Mouse (Mus musculus) cerebellum, adult 8-10 months (tissue): ENCODE results near the gene Olfr474.
"Not testable (repeated sequence)": the region's sequence is repeated elsewhere in the genome, so short reads cannot be mapped to it uniquely, and the experiment has no call there.

Experiments used
- DNase-seq: peaks from one replicate; pipeline ENCODE4 v3.0.0; 2022

Gene Olfr474

DNA sequence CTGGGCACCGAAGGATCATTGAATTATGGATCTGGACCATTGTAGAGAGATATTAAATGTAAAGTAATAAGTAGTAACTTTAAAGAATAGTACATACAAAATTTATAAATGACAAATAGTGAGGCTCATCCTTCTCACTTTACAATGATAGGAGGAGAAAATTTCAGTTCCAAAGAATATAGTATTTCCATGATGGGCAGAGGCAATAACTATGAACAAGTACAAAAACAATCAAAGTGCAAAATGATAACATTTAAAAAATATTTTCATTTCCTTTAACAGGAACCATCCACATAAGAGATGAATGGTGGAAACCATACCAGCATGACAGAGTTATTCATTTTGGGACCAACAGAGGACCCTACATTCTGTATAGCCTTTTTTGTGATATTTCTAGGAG, at the start of gene Olfr474:
Olfr474 (plus strand) TSS at position 301 of the 400 bp plus-strand sequence.
- no peak for DNase-seq

DNA sequence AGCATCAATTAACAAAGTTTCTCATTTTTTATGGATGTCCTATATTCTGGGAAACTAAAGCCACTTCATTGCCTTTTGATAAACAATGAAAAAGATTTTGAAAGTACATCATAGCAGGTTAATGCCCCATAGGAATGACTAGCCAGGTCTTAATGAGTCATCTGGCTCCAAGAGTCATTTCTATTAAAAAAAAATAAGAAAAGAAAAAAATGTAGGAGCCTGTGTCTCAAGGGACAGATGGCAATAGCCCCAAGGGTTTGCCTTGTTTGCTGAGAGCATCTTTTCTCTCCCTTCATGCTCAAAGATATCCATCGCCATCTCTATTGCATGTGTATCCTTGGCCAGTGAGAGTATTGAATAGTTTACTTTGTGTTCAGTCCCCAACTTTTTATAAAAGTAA, 24.3 kb upstream of the Olfr474 start, which contains the start of gene Olfr473:
Olfr473 (plus strand) TSS at position 301 of the 400 bp plus-strand sequence.
- DNase-seq: no peak

GRCm38 (mm10) chr7:107952539-107952938, 1.9 kb upstream of the Olfr474 start:
- DNase-seq: not testable (repeated sequence)

DNA sequence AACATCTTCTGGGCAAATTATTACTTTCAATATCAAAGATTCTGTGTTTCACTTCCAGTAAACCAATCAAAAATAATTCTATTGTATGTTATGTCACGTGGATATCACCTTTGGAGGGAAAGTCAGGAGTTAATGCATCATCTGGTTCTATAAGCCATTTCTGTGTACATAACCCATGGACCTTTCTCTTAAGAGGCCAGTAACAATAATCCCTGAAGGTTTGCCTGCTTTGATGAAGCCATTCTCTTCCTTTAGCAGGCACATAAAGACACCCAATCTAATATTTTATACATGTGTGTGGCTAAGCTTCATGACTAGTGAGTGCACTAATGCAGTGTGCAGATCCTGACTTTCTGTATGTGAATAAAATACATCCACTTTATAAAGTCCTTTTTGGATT, 10.1 kb downstream of the Olfr474 start, which contains the start of gene Olfr476:
Olfr476 (plus strand) TSS at position 301 of the 400 bp plus-strand sequence.
- DNase-seq: no peak

DNA sequence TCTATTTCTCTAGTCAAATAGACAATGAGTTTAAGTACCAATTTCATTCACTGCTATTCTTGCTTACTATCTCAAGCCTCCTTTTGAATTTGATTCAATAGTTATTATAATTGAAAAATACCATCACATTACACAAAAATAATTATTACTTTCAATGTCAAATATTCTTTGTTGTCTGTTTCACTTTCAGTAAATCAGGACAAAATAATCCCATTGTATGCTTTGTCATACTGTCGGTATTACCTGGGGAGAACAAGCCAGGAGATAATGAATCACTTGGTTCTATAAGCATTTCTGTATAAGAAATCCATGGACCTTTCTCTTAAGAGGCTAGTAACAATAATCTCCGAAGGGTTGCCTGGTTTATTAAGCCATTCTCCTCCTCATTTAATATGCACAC, 31.9 kb downstream of the Olfr474 start, which contains the start of gene Olfr477:
Olfr477 (plus strand) TSS at position 301 of the 400 bp plus-strand sequence.
- DNase-seq: no peak
